Mouse (Mus musculus) cerebellum, postnatal 4 days (tissue): ENCODE results near the gene Tmem220.
"Not testable (repeated sequence)": the region's sequence is repeated elsewhere in the genome, so short reads cannot be mapped to it uniquely, and the experiment has no call there.

Source experiments
- DNase-seq, 2 experiments: peaks; one replicate each; pipeline ENCODE4 v3.0.0; 2022; ENCODE audit warnings: low spot score in 2 of 2, mixed read lengths in 1 of 2

The Tmem220 gene

GRCm38 (mm10) chr11:67017801-67018591 lies 7.0 kb upstream of the Tmem220 start:
- no peak for DNase-seq

GRCm38 (mm10) chr11:67019711-67020475 lies 5.1 kb upstream of the Tmem220 start:
- DNase-seq = no peak

- DNase-seq = peak; percentile 48 to 71
Observed at GRCm38 (mm10) chr11:67020948-67021347, 4.0 kb upstream of the Tmem220 start.

- no peak for DNase-seq
Observed at GRCm38 (mm10) chr11:67022354-67023115, 2.4 kb upstream of the Tmem220 start.

- DNase-seq = not testable (repeated sequence)
Observed at GRCm38 (mm10) chr11:67023191-67023590, 1.8 kb upstream of the Tmem220 start.

- no peak for DNase-seq
Observed at GRCm38 (mm10) chr11:67023802-67024340, 1.1 kb upstream of the Tmem220 start.

- DNase-seq = no peak
Observed at GRCm38 (mm10) chr11:67030904-67031602, 6.1 kb downstream of the Tmem220 start.

GRCm38 (mm10) chr11:67031603-67031915 lies 6.6 kb downstream of the Tmem220 start:
- no peak for DNase-seq

- DNase-seq = no peak
Observed at GRCm38 (mm10) chr11:67034775-67035485, 10.0 kb downstream of the Tmem220 start.

GRCm38 (mm10) chr11:67036229-67036628 lies 11.3 kb downstream of the Tmem220 start:
- DNase-seq = no peak

- no peak for DNase-seq
Observed at GRCm38 (mm10) chr11:67036892-67037291, 11.9 kb downstream of the Tmem220 start.

- DNase-seq = no peak
Observed at GRCm38 (mm10) chr11:67039799-67040198, 14.8 kb downstream of the Tmem220 start.

GRCm38 (mm10) chr11:67040483-67040882 lies 15.5 kb downstream of the Tmem220 start:
- no peak for DNase-seq

- DNase-seq = no peak
Observed at GRCm38 (mm10) chr11:67043007-67043406, 18.1 kb downstream of the Tmem220 start.

GRCm38 (mm10) chr11:67044959-67045358 lies 20.0 kb downstream of the Tmem220 start:
- no peak for DNase-seq

GRCm38 (mm10) chr11:67047199-67047598 lies 22.2 kb downstream of the Tmem220 start:
- no peak for DNase-seq

- DNase-seq = no peak
Observed at GRCm38 (mm10) chr11:67048496-67048895, 23.5 kb downstream of the Tmem220 start.

GRCm38 (mm10) chr11:67049256-67049655 lies 24.3 kb downstream of the Tmem220 start:
- DNase-seq = no peak

- no peak for DNase-seq
Observed at GRCm38 (mm10) chr11:67051676-67052320, 26.8 kb downstream of the Tmem220 start.

GRCm38 (mm10) chr11:67052321-67052952 lies 27.5 kb downstream of the Tmem220 start, which contains the start of the genes Adprm and Sco1:
TSS of gene Adprm (minus strand) at chr11:67052594.
TSS of gene Sco1 (plus strand) at chr11:67052670.
- DNase-seq = peak; percentile 59 to 81
